Mouse (Mus musculus) stomach, embryonic 15.5 days (tissue): ENCODE measurements around the gene Epha6. TPM values are rescaled to one million over a fixed set of nuclear protein-coding genes. Genes with fewer than 3 reads are reported as not detected.

Source experiments
- ATAC-seq: fragments of 200-750 bp; cut with Nextera tagmentation; 2 replicates; pipeline ENCODE4 v1.8.0; 2017; ENCODE audit warnings: low read depth, moderate number of reproducible peaks, moderate TSS enrichment; ENCODE audit not compliant: insufficient read depth, low FRiP score
- H3K27ac ChIP-seq: fragments of 300-500 bp; sonication (generic); 2 replicates; pipeline ENCODE4 v1.5.1; 2015; ENCODE audit warnings: mild to moderate bottlenecking, inconsistent platforms
- H3K27me3 ChIP-seq: fragments of 300-500 bp; sonication (generic); replicated peaks from 2 replicates; pipeline ENCODE4 v1.6.1; 2015; ENCODE audit warnings: inconsistent platforms
- H3K36me3 ChIP-seq: fragments of 300-500 bp; sonication (generic); 2 replicates; pipeline ENCODE4 v1.6.1; 2015; ENCODE audit warnings: inconsistent platforms
- H3K4me1 ChIP-seq: fragments of 300-500 bp; sonication (generic); 2 replicates; pipeline ENCODE4 v1.6.1; 2015; ENCODE audit warnings: inconsistent platforms
- H3K4me2 ChIP-seq: fragments of 300-500 bp; sonication (generic); 2 replicates; pipeline ENCODE4 v1.6.1; 2015; ENCODE audit warnings: mild to moderate bottlenecking, inconsistent platforms
- H3K4me3 ChIP-seq: fragments of 300-500 bp; sonication (generic); replicated peaks from 2 replicates; pipeline ENCODE4 v1.5.1; 2015; ENCODE audit warnings: inconsistent platforms
- H3K9ac ChIP-seq: fragments of 300-500 bp; sonication (generic); 2 replicates; pipeline ENCODE4 v1.6.1; 2015; ENCODE audit warnings: inconsistent platforms
- H3K9me3 ChIP-seq: fragments of 300-500 bp; sonication (generic); 2 replicates; pipeline ENCODE4 v1.6.1; 2016; ENCODE audit warnings: inconsistent platforms
- WGBS: fragments of 180-500 bp; shearing (Covaris S2); methylation state at CpG from one replicate; pipeline ENCODE4 v1.1.7; 2015; 5-methylcytosine and 5-hydroxymethylcytosine counted together
- polyA plus RNA-seq: library from polyadenylated mRNA; unstranded; fragments of >200 nt; fragmentation: Nextera tagmentation; extraction: Ambion mirVana; gene quantifications from 2 replicates; pipeline ENCODE4 v1.2.1, GENCODE M21; 2015

Gene Epha6
- polyA plus RNA-seq, 1 experiment from 2014 or later, result 0.32 TPM

GRCm38 (mm10) chr16:60475776-60476175, 129.6 kb downstream of the Epha6 start:
- H3K27me3 ChIP-seq, result no peaks in the 10 kb centered on the region
- ATAC-seq, result no peak
- H3K4me2 ChIP-seq, result no peak overlapping the region
- no peak overlapping the region for H3K4me3 ChIP-seq
- no peak overlapping the region for H3K9ac ChIP-seq
- no peaks in the 10 kb centered on the region for H3K4me1 ChIP-seq
- H3K9me3 ChIP-seq, result no peaks in the 10 kb centered on the region
- H3K27ac ChIP-seq, result no peak overlapping the region
- H3K36me3 ChIP-seq, result no peaks in the 10 kb centered on the region

DNA sequence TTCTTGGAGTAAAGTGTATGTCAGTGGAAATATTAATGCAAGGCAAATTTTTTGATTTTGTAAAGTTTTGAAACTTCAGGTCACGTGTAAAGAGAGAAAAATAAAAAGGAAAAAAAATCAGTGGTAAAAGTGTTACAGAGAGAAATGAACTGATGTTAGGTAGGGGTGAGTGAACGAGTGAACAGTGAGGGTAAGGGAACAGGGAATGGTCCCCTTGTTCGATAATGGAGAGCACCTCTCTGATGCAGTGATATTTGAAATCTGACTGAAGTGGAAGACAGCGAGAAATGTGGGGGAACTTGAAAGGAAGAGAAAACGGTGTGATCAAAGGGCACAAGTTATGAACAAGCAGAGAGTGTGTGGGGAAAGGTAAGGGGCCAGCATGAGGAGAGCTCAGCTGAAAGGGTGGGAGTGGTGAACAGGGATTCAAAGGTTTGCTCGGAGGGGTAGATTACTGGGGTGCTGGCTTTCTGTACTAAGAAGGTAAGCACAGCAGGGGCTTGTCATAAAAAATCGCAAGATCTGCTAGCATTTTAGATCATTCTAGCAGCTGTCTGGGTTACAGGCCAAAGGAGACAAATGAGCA, 137.0 kb downstream of the Epha6 start:
- H3K4me1 ChIP-seq, result no peaks in the 10 kb centered on the region
- no peak overlapping the region for H3K4me2 ChIP-seq
- no peaks in the 10 kb centered on the region for H3K36me3 ChIP-seq
- H3K27me3 ChIP-seq, result no peaks in the 10 kb centered on the region
- no peak overlapping the region for H3K27ac ChIP-seq
- H3K9ac ChIP-seq, result no peak overlapping the region
- no peak overlapping the region for H3K4me3 ChIP-seq
- WGBS, result 68% methylated on average over 7 of the region's 7 CpGs
- no peak for ATAC-seq
- no peaks in the 10 kb centered on the region for H3K9me3 ChIP-seq

GRCm38 (mm10) chr16:60435283-60435682, 170.0 kb downstream of the Epha6 start:
- no peak for ATAC-seq
- H3K27me3 ChIP-seq, result no peaks in the 10 kb centered on the region
- no peak overlapping the region for H3K4me2 ChIP-seq
- no peak overlapping the region for H3K27ac ChIP-seq
- 65% methylated on average over 1 of the region's 1 CpGs for WGBS
- H3K36me3 ChIP-seq, result no peaks in the 10 kb centered on the region
- no peak overlapping the region for H3K9ac ChIP-seq
- H3K4me1 ChIP-seq, result no peaks in the 10 kb centered on the region
- H3K9me3 ChIP-seq, result no peaks in the 10 kb centered on the region
- H3K4me3 ChIP-seq, result no peak overlapping the region

DNA sequence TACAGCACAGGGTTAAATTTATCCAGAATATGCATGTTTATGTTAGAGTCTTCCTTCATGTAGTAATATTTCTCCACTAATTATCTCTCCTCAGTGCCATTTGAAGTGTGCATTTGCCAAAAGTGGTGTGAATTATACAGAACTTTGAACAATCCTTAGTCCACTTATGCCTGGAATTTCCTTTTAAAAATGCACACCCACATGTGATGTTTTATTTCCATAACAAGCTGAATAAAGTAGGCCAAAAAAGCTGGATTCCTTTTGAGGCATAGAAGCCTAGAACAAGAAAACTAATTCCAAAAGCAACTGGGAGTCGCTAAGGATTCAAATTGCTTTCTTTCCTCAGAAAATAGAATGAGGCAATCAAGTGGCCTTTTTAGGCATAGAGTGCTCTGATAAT, 171.1 kb downstream of the Epha6 start:
- H3K36me3 ChIP-seq, result no peaks in the 10 kb centered on the region
- H3K27ac ChIP-seq, result no peak overlapping the region
- no peak for ATAC-seq
- H3K9ac ChIP-seq, result no peak overlapping the region
- H3K4me3 ChIP-seq, result no peak overlapping the region
- no peaks in the 10 kb centered on the region for H3K27me3 ChIP-seq
- 73% methylated on average over 1 of the region's 1 CpGs for WGBS
- no peak overlapping the region for H3K4me2 ChIP-seq
- no peaks in the 10 kb centered on the region for H3K4me1 ChIP-seq
- H3K9me3 ChIP-seq, result no peaks in the 10 kb centered on the region

GRCm38 (mm10) chr16:60395306-60395705, 210.0 kb downstream of the Epha6 start:
- no peak overlapping the region for H3K4me3 ChIP-seq
- WGBS, result 60% methylated on average over 3 of the region's 3 CpGs
- H3K4me2 ChIP-seq, result no peak overlapping the region
- no peak overlapping the region for H3K9ac ChIP-seq
- no peak overlapping the region for H3K27ac ChIP-seq
- no peaks in the 10 kb centered on the region for H3K36me3 ChIP-seq
- ATAC-seq, result no peak
- H3K27me3 ChIP-seq, result no peaks in the 10 kb centered on the region
- H3K9me3 ChIP-seq, result no peaks in the 10 kb centered on the region
- no peaks in the 10 kb centered on the region for H3K4me1 ChIP-seq

GRCm38 (mm10) chr16:60392961-60393360, 212.4 kb downstream of the Epha6 start:
- no peak for ATAC-seq
- H3K4me1 ChIP-seq, result no peaks in the 10 kb centered on the region

DNA sequence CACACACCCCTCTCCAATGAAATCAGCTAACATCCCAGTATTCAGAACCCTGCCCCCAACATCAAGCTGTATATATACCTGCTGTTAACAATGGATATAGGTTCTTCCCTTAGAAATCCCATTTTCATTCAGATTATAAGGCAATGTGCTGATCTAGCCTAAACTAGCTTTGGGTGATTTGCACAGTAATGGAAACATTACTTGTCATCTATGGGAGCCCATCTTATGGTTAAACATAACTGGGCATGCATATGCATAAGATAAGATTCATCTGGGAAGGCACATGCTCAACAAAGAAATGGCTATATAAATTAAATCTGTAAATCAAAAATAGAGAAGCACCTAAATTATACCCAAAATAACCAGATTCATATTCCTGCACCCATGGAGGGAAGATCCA, 230.2 kb downstream of the Epha6 start:
- Histone ChIP-seq H3K36me3 (no peaks in the 10 kb centered on the region), H3K4me1 (no peaks in the 10 kb centered on the region), H3K27me3 (no peaks in the 10 kb centered on the region), H3K9me3 (no peaks in the 10 kb centered on the region), H3K4me3 (no peak overlapping the region), H3K4me2 (no peak overlapping the region), H3K9ac (no peak overlapping the region), H3K27ac (no peak overlapping the region)
- no peak for ATAC-seq

More at GRCm38 (mm10) chr16:60392961-60393360, 212.4 kb downstream of the Epha6 start:
- Histone ChIP-seq H3K4me3 (no peak overlapping the region), H3K4me2 (no peak overlapping the region), H3K9ac (no peak overlapping the region), H3K9me3 (no peaks in the 10 kb centered on the region), H3K36me3 (no peaks in the 10 kb centered on the region), H3K27me3 (no peaks in the 10 kb centered on the region), H3K27ac (no peak overlapping the region)

- no peak overlapping the region for H3K9ac ChIP-seq
- ATAC-seq, result no peak
- H3K4me2 ChIP-seq, result no peak overlapping the region
Measured at GRCm38 (mm10) chr16:60283963-60284362, 321.4 kb downstream of the Epha6 start.

DNA sequence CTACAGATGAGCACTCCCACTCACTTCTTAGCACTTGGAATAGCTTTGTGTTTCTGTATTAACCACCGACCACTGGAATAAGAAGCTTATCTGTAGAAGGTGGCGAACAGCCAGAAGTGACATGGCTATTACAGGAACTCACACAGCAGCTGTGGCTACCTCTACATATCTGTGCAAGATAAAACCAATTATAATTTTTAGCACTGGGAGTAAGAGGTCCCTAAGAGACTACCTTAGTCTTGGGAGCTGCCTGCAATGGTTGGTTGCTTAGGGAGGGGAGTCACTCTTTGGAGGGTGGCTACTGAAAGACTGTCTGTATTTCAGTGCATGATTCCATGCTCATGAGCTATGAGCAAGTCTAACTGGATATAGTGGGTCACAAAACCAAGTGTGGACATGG, 331.2 kb downstream of the Epha6 start:
- 74% methylated on average over 2 of the region's 2 CpGs for WGBS

More at GRCm38 (mm10) chr16:60283963-60284362, 321.4 kb downstream of the Epha6 start:
- Histone ChIP-seq H3K36me3 (no peaks in the 10 kb centered on the region), H3K9me3 (no peaks in the 10 kb centered on the region), H3K4me3 (no peak overlapping the region), H3K4me1 (no peaks in the 10 kb centered on the region), H3K27me3 (no peaks in the 10 kb centered on the region), H3K27ac (no peak overlapping the region)
- 66% methylated on average over 1 of the region's 1 CpGs for WGBS

DNA sequence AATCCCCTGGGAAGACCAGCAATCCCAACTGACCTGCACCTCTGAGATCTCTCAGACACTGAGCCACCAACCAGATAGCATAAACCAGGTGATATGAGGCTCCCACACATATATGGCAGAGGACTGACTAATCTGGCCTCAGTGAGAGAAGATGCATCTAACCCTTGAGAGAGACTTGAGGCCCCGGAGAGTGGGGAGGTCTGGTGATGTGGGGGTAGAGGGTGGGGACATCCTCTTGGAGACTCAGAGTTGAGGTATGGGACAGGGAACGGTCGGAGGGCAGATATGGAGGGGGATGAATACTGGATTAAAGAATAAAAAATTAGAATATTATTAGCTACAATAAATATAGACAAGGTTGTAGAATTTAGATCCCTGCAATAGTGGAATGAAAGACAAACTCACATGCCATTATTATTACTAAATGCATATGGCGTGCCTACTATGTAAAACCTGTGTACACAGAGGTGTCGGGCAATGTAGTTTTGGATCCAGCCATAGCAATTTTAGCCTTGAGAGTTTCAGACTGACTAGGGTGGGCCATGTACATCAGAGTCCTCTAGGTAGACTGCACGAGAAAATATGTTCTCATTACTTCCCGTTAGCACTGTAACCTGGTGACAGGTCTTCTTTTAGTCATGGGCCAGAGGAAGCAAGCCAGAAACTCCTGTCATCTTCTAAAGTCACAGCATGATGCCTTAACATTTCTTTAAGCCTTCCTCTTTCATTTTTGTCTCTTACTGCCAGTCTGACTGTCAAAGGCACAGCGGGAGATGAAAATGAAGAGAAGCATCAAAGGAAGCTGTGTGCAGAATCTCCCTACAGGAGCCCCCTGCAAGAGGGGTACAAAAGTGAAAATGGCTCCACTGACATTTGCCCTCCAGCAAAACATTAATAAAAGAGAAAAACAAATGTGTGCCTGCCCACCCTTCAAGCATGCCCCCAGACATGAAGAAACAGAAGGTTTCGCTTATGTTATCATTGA, 338.7 kb downstream of the Epha6 start:
- Histone ChIP-seq H3K36me3 (no peaks in the 10 kb centered on the region), H3K4me3 (no peak overlapping the region), H3K9me3 (no peaks in the 10 kb centered on the region), H3K27me3 (no peaks in the 10 kb centered on the region), H3K9ac (no peak overlapping the region), H3K27ac (no peak overlapping the region), H3K4me1 (no peaks in the 10 kb centered on the region), H3K4me2 (no peak overlapping the region)
- 87% methylated on average over 9 of the region's 9 CpGs for WGBS
- no peak for ATAC-seq

More for the DNA sequence above, 331.2 kb downstream of the Epha6 start:
- Histone ChIP-seq H3K36me3 (no peaks in the 10 kb centered on the region), H3K4me1 (no peaks in the 10 kb centered on the region), H3K27me3 (no peaks in the 10 kb centered on the region), H3K4me3 (no peak overlapping the region), H3K9ac (no peak overlapping the region), H3K27ac (no peak overlapping the region), H3K4me2 (no peak overlapping the region), H3K9me3 (no peaks in the 10 kb centered on the region)
- ATAC-seq, result no peak

DNA sequence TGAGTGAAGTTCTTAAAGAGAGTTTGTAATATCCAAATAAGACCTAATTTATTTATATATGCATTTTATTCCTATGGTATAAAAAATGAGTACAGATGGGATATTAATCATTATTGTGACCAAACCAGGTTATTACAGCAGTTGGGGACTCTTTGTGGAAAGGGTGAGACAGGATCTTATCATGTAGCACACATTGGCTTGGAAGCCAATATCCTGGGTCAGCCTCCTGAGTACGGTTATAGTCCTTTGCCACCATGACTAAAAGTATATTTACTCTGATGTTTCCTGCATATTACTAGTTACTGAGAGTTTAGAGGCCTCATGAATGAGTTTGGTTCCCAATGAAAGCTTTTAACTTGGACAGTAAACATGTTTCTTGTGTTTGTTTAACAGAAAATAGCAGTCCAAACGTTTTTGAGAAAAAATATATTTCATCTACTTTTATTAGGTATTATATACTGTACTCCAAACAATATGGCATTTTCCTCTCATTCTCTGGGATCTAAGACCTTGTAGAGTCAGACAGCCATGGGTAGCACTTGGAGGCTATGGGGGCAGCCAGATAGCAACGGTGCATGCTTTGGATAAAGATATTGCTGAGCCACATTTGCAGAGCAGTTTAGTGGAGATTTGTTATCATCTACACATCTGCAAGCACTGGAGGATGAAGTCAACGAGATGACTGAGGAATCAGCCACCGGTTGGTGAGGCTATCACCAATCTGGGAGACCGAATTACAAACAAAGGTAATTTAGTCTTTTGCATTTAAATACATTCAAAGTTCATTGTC, 340.4 kb downstream of the Epha6 start:
- no peak overlapping the region for H3K27ac ChIP-seq
- no peak overlapping the region for H3K9ac ChIP-seq
- no peaks in the 10 kb centered on the region for H3K4me1 ChIP-seq
- no peak overlapping the region for H3K4me2 ChIP-seq
- H3K27me3 ChIP-seq, result no peaks in the 10 kb centered on the region
- peak; percentile 47; the same call in 1 of the 2 replicates for ATAC-seq
- H3K36me3 ChIP-seq, result no peaks in the 10 kb centered on the region
- H3K4me3 ChIP-seq, result no peak overlapping the region
- 67% methylated on average over 6 of the region's 6 CpGs for WGBS
- no peaks in the 10 kb centered on the region for H3K9me3 ChIP-seq

- Histone ChIP-seq H3K9ac (no peak overlapping the region), H3K27me3 (no peaks in the 10 kb centered on the region), H3K36me3 (no peaks in the 10 kb centered on the region), H3K4me3 (no peak overlapping the region), H3K4me1 (no peaks in the 10 kb centered on the region), H3K27ac (no peak overlapping the region), H3K9me3 (no peaks in the 10 kb centered on the region), H3K4me2 (no peak overlapping the region)
- WGBS, result 78% methylated on average over 7 of the region's 7 CpGs
- ATAC-seq, result no peak
Measured at GRCm38 (mm10) chr16:60258151-60258635, 347.1 kb downstream of the Epha6 start.
